Mouse (Mus musculus): ENCODE measurements around the gene Nfkbib. TPM values are rescaled to one million over a fixed set of nuclear protein-coding genes. Genes with fewer than 3 reads are reported as not detected.

Gene Nfkbib
- total and polyA plus RNA-seq, 3 experiments: 30.5 to 101 (median 59.3) TPM

GRCm38 (mm10) chr7:28739829-28740228 lies 27.5 kb downstream of the Nfkbib start:
- H3K4me2 ChIP-seq (ENCODE audit: insufficient read depth, low read depth, poor library complexity, severe bottlenecking): no peak overlapping the region
- H3K4me3 ChIP-seq (replicated peaks in 1 of 3; ENCODE audit: low read depth in 2 of 3, low read length in 2 of 3, poor library complexity in 1 of 3): no peak overlapping the region
- peaks cover 0 to 23% of the 10 kb centered on the region in 2 experiments; a peak in 2 of 4 replicates for H3K4me1 ChIP-seq (ENCODE audit: control insufficient read depth in 1 of 2, insufficient read depth in 2 of 2)
- no peak for DNase-seq (ENCODE audit: extremely low read depth)
- peaks cover 2% of the 10 kb centered on the region for H3K9me3 ChIP-seq (replicated peaks; ENCODE audit: low read length)
- no peak overlapping the region for H3K27ac ChIP-seq (ENCODE audit: insufficient read depth, low read depth)
- H3K9ac ChIP-seq (ENCODE audit: insufficient read depth, low read depth): no peak overlapping the region
- dilution Hi-C loops (cut with MboI; ENCODE audit: extremely low pct_ligation_motif_present, extremely low pct_unique_long_range_greater_than_20kb, low sequenced_read_pairs) (no loop called here), in situ Hi-C loops (cut with MboI; ENCODE audit: low pct_ligation_motif_present, low pct_unique_long_range_greater_than_20kb, low sequenced_read_pairs) (no loop called here)
- TF ChIP-seq NELFE (IDR thresholded peaks at IDR 0.05; ENCODE audit: low read depth, low read length) (no peak), JUN (IDR thresholded peaks at IDR 0.05; ENCODE audit: insufficient read depth, low read depth, low read length) (no peak), SMC3 (IDR thresholded peaks at IDR 0.05; ENCODE audit: low read depth, low read length) (no peak), MYC (IDR thresholded peaks at IDR 0.05; ENCODE audit: low read depth, low read length) (no peak), EP300 (IDR thresholded peaks at IDR 0.05; ENCODE audit: low read length) (no peak), TCF12 (IDR thresholded peaks at IDR 0.05; ENCODE audit: low read depth, low read length) (no peak), CHD2 (IDR thresholded peaks at IDR 0.05; ENCODE audit: low read length) (no peak)
- peaks cover 14 to 42% of the 10 kb centered on the region in 2 experiments for H3K36me3 ChIP-seq (replicated peaks in 1 of 2; ENCODE audit: control insufficient read depth in 1 of 2, insufficient read depth in 1 of 2, low read length in 1 of 2)
- H3K27me3 ChIP-seq (replicated peaks): no peaks in the 10 kb centered on the region
- no peaks in the 10 kb centered on the region; the same call in none of the 2 replicates for H3K79me2 ChIP-seq (replicated peaks; ENCODE audit: control insufficient read depth, extremely low read depth, insufficient read depth, poor library complexity, severe bottlenecking)

- dilution Hi-C loops (cut with MboI; ENCODE audit: extremely low pct_ligation_motif_present, extremely low pct_unique_long_range_greater_than_20kb, low sequenced_read_pairs): no loop called here
- in situ Hi-C loops (cut with MboI; ENCODE audit: low pct_ligation_motif_present, low pct_unique_long_range_greater_than_20kb, low sequenced_read_pairs): no loop called here
- Histone ChIP-seq H3K4me1 (ENCODE audit: control insufficient read depth in 1 of 2, insufficient read depth in 2 of 2) (peaks cover 0 to 11% of the 10 kb centered on the region in 2 experiments; a peak in 1 of 4 replicates), H3K27me3 (replicated peaks) (no peaks in the 10 kb centered on the region), H3K36me3 (replicated peaks in 1 of 2; ENCODE audit: control insufficient read depth in 1 of 2, insufficient read depth in 1 of 2, low read length in 1 of 2) (peaks cover 13 to 30% of the 10 kb centered on the region in 2 experiments), H3K79me2 (replicated peaks; ENCODE audit: control insufficient read depth, extremely low read depth, insufficient read depth, poor library complexity, severe bottlenecking) (no peaks in the 10 kb centered on the region), H3K27ac (ENCODE audit: insufficient read depth, low read depth) (no peak overlapping the region), H3K4me3 (replicated peaks in 1 of 3; ENCODE audit: low read depth in 2 of 3, low read length in 2 of 3, poor library complexity in 1 of 3) (no peak overlapping the region), H3K4me2 (ENCODE audit: insufficient read depth, low read depth, poor library complexity, severe bottlenecking) (no peak overlapping the region), H3K9ac (ENCODE audit: insufficient read depth, low read depth) (no peak overlapping the region), H3K9me3 (replicated peaks; ENCODE audit: low read length) (peaks cover 19% of the 10 kb centered on the region)
- TF ChIP-seq MAFK (IDR thresholded peaks at IDR 0.05; ENCODE audit: insufficient replicate concordance, low read length) (no peak), BHLHE40 (IDR thresholded peaks at IDR 0.05; ENCODE audit: low read depth, low read length) (no peak), USF1 (IDR thresholded peaks at IDR 0.05; ENCODE audit: low read depth, low read length) (no peak), E2F4 (IDR thresholded peaks at IDR 0.05; ENCODE audit: insufficient replicate concordance, low read depth, low read length) (no peak), SMC3 (IDR thresholded peaks at IDR 0.05; ENCODE audit: low read depth, low read length) (no peak), TBP (conservative IDR thresholded peaks at IDR 0.05; ENCODE audit: low read depth, low read length) (no peak), EP300 (IDR thresholded peaks at IDR 0.05; ENCODE audit: low read length) (no peak)
- no peak for DNase-seq (ENCODE audit: extremely low read depth)
These were observed 31.6 kb downstream of the Nfkbib start for GRCm38 (mm10) chr7:28735701-28736100.

GRCm38 (mm10) chr7:28733211-28733610 lies 34.1 kb downstream of the Nfkbib start:
- dilution Hi-C loops (cut with MboI; ENCODE audit: extremely low pct_ligation_motif_present, extremely low pct_unique_long_range_greater_than_20kb, low sequenced_read_pairs) (no loop called here), in situ Hi-C loops (cut with MboI; ENCODE audit: low pct_ligation_motif_present, low pct_unique_long_range_greater_than_20kb, low sequenced_read_pairs) (no loop called here)
- no peak for TF ChIP-seq MEF2A (IDR thresholded peaks at IDR 0.05; ENCODE audit: borderline replicate concordance, low read depth, low read length)
- no peak for TF ChIP-seq PAX5 (IDR thresholded peaks at IDR 0.05; ENCODE audit: low read length)
- Histone ChIP-seq H3K27me3 (replicated peaks) (peaks cover 3% of the 10 kb centered on the region), H3K4me3 (replicated peaks in 1 of 3; ENCODE audit: low read depth in 2 of 3, low read length in 2 of 3, poor library complexity in 1 of 3) (no peak overlapping the region), H3K9ac (ENCODE audit: insufficient read depth, low read depth) (no peak overlapping the region), H3K27ac (ENCODE audit: insufficient read depth, low read depth) (no peak overlapping the region), H3K36me3 (replicated peaks in 1 of 2; ENCODE audit: control insufficient read depth in 1 of 2, insufficient read depth in 1 of 2, low read length in 1 of 2) (peaks cover 2 to 9% of the 10 kb centered on the region in 2 experiments), H3K4me2 (ENCODE audit: insufficient read depth, low read depth, poor library complexity, severe bottlenecking) (no peak overlapping the region), H3K4me1 (ENCODE audit: control insufficient read depth in 1 of 2, insufficient read depth in 2 of 2) (no peaks in the 10 kb centered on the region), H3K9me3 (replicated peaks; ENCODE audit: low read length) (peaks cover 18% of the 10 kb centered on the region), H3K79me2 (replicated peaks; ENCODE audit: control insufficient read depth, extremely low read depth, insufficient read depth, poor library complexity, severe bottlenecking) (no peaks in the 10 kb centered on the region)
- DNase-seq (ENCODE audit: extremely low read depth): no peak
